Mouse (Mus musculus) embryo, embryonic 11.5 days (tissue): ENCODE results near the gene Usf3.

ENCODE experiments used
- DNase-seq: peaks from one replicate; pipeline ENCODE4 v3.0.0-alpha.2; 2012; ENCODE audit warnings: low read depth, low spot score

The Usf3 gene

DNA sequence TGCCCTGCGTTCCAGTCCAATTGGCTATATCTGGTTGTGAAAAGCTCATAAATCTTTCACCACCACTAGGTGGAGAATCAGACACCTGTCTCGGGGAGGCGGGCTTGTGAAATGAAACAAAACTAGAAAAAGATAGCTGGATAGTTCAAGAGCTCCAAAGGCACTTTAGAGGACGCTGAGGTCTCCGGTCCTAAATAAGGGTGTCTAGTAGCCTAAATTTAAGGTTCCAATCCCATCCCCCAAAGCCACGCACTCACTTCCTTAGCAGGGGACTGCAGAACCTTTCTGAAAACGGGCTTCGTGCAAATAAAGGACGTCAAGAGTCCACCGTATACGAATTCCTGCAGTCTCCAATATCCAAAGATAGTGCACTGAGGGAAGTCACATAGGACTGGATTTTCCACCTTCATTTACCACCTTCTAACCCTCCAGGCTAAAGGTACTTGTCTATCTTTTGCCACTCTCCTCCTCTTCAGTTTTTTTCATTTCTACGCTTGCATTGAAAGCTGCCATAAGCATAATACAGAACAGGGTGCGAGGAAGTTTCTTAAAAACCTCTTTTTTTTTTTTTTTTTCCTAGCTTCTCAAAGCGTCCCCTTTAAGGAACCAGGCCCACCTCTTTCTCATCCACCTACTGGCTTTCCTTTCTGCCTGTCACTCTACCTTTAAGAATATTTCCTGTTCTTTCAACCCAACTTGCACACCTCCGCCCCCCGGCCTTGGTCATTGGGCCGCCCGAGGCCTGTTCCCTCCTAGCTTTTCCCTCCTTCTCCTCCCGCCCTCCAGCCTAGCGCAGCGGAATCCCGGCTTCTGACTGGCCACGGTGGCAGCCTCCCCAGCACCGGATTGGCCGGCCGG lies 520 bp upstream of the Usf3 start:
- peak; percentile 96 for DNase-seq

DNA sequence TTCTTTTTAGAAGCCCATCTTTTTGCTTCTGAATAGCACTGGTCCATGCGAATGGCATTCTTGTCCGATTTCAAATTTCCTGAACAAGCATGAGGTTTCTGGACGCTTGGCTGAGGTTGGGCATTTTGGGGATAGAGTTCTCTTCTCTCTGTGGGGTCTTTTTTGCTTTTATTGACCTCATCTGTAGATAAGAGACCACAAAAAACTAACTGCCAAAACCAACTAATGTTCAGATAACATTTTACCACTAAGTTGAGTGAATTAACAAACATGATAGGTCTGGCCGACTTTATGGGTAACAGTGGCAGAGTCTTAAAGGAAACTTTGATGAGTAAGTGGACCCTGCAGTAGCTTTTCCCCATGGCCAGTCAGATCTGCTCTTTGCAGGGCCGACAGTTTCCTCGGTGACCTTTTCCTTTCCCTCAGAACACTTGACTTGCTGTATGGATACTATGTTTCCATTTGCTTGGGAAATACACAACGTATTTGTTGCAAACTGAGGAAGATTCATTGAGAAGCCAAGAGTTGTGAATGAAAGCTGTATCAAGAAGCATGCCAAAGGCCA lies 1.0 kb downstream of the Usf3 start:
- no peak for DNase-seq

DNA sequence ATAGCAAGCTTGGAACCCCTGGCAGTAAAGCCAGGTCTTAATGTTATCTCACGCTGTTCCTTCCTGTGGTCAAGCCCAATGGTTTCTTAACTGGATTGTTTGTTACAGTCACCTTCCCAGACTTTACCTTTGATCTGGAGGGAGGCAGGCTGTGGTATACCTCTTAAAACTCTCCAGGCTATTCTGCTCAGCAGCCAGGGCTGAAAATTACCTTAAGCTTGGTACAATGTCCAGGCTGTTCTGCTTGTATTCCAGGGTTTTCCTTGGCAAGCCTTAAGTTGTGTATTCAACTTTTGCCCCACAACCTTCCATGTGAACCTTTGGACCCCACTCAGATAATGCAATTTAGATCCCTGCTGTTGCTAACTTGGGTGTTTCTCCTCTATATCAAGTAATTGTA lies 2.0 kb downstream of the Usf3 start:
- no peak for DNase-seq

- DNase-seq: no peak
Observed at GRCm38 (mm10) chr16:44176511-44176910, 3.5 kb downstream of the Usf3 start.

GRCm38 (mm10) chr16:44178555-44178954 lies 5.5 kb downstream of the Usf3 start:
- no peak for DNase-seq

DNA sequence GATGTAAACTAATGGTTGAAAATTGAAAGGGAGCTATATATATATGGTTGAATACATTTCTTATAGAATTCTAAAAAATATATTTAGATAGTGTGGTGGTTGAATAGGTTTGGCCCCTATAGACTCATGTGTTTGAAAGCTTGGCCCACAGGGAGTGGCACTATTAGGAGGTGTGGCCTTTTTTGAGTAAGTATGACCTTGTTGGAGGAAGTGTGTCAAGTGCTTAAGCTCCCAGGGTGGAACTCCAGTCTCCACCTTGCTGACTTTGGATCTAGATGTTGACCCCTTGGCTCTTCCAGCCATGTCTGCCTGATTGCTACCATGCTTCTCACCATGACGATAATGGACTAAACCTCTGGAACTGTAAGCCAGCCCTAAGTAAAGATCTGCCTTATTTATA lies 9.6 kb downstream of the Usf3 start:
- DNase-seq: no peak

GRCm38 (mm10) chr16:44184769-44185168 lies 11.7 kb downstream of the Usf3 start:
- no peak for DNase-seq

- DNase-seq: no peak
Observed at GRCm38 (mm10) chr16:44187172-44187571, 14.1 kb downstream of the Usf3 start.

DNA sequence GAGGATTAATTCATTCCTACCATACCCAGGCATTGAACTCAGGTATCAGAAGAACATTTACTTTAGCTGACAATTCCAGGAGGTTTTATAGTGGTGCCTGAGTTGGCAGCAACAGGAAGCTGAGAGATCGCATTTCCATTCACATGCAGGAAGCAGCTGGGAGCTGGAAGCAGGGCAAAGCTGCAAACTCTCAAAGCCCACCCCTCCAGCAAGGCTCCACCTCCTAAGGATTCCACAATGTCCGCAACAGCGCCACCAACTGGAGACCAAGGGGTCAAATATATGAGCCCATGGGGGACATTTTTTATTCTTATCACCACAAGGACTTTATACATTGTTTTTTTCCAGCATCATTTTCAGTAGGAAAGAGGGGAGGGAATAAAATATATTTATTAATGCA lies 15.7 kb downstream of the Usf3 start:
- no peak for DNase-seq

DNA sequence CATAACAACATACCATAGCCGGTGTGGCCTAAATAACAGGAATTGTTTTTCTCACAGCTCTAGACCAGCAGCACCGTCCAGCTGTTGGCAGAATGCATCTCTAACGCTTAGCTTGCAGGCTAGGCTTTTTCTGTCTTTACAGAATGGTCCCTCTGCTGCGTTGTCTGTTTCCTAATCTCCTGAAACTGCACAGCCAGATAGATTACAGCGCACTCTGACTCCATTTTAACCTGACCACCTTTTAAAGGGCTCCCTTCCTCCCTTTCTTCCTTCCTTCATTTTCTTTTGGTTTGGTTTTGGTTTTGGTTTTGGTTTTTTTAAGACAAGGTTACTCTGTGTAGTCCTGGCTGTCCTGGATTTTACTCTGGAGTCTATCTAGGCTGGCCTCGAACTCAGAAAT lies 17.0 kb downstream of the Usf3 start:
- no peak for DNase-seq

GRCm38 (mm10) chr16:44190968-44191367 lies 17.9 kb downstream of the Usf3 start:
- DNase-seq: no peak

DNA sequence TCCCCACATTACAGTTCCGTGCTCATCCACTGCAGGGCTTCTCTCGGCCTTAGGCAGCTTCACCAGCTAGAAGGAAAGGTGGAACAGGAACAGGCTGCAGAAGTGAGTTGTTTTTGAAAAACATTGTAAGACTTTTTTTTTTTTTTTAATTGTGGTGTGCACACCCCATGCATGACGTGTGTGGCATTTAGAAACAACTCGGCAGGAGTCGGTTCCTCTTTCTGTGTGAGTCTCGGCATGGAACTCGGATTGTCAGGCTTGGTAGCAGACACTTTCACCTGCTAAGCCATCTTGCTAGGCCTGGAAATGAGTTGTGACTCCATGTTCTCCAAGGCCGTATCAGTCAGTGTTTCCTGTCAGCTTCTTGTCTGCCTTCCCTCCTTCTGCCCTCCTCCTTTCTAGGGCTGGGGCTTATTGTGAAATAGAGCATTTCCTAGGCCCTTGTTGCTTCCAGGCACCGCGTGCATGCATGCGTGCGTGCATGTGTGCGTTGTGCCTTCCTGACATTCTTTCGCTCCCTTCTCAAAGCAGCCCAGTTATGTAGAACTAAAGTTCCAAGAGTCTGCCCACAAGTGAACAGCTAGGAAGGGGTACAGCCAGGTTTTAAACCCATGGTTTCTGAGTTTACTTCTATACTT lies 26.1 kb downstream of the Usf3 start:
- DNase-seq: no peak

- no peak for DNase-seq
Observed at GRCm38 (mm10) chr16:44200146-44200545, 27.1 kb downstream of the Usf3 start.

- DNase-seq: no peak
Observed at GRCm38 (mm10) chr16:44204331-44204730, 31.3 kb downstream of the Usf3 start.

DNA sequence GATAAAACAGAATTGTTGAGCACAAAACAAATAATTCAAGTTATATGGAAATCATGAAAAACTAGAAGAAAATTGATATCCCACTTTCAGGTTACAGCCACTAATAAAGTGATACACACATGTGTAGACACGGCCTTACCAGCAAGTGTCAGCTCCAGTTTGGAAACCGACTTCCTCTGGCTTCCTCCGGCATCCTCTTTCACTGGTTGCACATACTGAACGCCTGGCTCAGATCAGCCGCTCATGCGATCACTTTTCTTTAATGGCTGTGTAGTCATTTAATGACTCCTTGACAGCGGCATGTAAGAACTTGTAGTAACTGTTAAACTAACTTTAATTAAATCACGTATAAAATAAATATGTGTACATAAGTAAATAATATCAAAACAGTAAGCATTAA lies 32.9 kb downstream of the Usf3 start:
- no peak for DNase-seq

- no peak for DNase-seq
Observed at GRCm38 (mm10) chr16:44210156-44211053, 37.4 kb downstream of the Usf3 start.

- DNase-seq: no peak
Observed at GRCm38 (mm10) chr16:44211054-44211414, 38.0 kb downstream of the Usf3 start.

- no peak for DNase-seq
Observed at GRCm38 (mm10) chr16:44212703-44213102, 39.7 kb downstream of the Usf3 start.

GRCm38 (mm10) chr16:44215513-44215912 lies 42.5 kb downstream of the Usf3 start:
- DNase-seq: no peak

DNA sequence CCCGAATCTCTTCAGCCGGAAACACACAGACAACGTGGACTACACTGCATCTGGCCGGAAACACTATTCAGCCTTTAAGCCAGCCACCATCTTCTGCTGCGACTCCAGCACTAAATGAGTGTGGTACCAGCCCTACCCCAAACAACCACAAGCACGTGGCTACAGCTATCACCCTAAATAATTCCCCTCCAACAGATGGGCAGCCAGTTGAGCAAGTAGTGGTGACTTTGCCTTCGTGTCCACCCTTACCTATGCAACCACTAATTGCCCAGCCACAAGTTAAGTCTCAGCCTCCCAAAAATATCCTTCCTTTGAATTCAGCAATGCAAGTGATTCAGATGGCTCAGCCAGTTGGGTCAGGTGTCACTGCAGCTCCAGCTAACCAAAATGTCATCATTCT lies 43.4 kb downstream of the Usf3 start:
- DNase-seq: no peak

DNA sequence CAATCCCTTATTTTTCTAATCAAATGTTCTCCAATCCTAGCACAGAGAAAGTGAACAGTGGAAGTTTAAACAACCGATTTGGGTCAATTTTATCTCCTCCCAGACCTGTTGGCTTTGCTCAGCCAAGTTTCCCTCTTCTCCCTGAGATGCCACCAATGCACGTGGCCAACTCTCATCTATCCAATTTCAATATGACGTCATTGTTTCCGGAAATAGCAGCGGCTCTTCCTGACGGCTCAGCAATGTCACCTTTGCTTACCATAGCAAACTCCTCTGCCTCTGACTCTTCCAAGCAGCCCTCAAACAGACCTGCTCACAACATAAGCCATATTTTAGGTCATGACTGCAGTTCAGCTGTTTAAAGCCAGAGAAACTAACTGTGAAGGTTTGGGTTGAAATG lies 48.4 kb downstream of the Usf3 start:
- DNase-seq: no peak

- DNase-seq: no peak
Observed at GRCm38 (mm10) chr16:44226706-44227291, 53.8 kb downstream of the Usf3 start.
